Mouse (Mus musculus): ENCODE results near the gene Gm20388.

DNA sequence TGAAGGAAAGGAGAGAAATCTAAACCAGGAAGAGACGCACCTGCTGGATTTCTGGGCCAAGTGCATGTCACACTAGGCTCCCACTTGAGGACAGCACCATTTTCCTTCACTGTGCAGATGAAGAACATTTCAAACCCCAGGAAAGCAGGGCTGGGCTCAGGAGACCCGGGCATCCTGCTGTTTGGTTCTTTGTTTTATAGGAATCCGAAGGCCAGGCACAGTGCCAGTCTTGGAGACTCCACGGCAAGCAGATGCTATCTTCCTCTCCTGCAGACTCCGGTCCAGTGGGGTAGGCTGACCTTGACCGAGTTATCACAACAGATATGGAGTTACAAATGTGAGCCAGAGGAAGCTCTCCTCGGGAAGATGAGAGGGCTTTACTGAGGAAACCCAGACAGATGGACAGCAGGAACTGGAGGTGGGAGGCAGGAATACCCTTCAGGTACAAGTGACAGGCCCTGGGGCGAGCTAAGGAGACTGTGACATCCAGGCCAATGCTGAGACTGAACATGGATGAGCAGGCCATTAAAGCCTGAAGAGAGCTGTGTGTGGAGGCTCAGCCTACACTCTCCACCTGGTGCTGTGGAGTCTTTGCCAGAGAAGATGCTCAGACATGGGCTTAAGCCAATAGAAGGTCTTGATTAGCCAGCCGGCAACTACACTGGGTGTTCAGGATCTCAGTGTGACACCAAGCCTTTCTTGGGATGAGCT, 4231.2 kb downstream of the Gm20388 start:
- TF ChIP-seq CTCF (IDR thresholded peaks at IDR 0.05; ENCODE audit: low read depth): no peak
- no peak for TF ChIP-seq EP300 (optimal IDR thresholded peaks at IDR 0.05)
